Mouse (Mus musculus): ENCODE data around the gene Sinhcaf.
"Not testable (repeated sequence)": the region's sequence is repeated elsewhere in the genome, so short reads cannot be mapped to it uniquely, and the experiment has no call there.

Gene Sinhcaf

DNA sequence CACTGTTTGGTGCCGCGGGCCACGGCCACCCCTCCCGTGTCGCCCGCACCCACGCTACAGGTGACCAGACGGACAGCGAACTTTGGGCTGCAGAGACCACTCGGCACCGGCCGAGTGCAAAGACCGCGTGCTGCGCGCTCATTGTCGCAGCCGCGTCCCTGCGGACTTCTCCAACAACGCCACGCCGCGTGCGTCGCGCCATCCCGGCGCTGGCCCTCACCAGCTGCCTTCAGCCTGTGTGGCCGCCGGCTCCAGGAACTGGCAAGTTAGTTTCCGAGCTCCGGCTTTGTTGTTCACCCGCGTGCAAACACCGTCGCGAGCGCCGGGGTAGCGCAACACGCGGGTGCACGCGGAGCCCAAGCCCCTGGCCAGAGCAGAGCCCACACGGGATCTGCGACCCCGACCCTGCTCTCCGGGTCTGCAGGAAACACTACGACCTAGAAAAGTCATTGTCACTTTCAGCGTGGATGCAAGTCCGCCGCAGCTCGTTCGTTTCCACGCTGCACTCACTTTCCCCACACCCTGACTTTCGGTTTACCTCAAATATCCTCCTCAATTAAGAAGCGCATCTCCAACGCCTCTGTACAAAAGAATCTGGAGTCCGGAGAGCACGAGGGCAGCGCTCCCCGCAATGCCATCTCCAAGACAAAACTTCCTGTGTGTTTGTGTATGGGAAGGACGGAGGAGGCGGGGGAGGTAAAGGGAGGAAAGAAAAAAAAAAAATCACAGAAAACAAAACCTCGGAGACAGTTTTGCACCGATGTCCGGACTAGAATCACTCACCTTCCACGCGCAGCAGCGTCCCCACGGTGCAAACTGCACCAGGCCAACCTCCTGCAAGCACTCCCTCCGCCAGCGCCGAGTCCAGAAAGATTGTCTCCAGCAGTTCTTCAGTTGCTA, 508 bp downstream of the Sinhcaf start:
- peak; percentile 67 for DNase-seq (ENCODE audit: low read depth, low spot score)

DNA sequence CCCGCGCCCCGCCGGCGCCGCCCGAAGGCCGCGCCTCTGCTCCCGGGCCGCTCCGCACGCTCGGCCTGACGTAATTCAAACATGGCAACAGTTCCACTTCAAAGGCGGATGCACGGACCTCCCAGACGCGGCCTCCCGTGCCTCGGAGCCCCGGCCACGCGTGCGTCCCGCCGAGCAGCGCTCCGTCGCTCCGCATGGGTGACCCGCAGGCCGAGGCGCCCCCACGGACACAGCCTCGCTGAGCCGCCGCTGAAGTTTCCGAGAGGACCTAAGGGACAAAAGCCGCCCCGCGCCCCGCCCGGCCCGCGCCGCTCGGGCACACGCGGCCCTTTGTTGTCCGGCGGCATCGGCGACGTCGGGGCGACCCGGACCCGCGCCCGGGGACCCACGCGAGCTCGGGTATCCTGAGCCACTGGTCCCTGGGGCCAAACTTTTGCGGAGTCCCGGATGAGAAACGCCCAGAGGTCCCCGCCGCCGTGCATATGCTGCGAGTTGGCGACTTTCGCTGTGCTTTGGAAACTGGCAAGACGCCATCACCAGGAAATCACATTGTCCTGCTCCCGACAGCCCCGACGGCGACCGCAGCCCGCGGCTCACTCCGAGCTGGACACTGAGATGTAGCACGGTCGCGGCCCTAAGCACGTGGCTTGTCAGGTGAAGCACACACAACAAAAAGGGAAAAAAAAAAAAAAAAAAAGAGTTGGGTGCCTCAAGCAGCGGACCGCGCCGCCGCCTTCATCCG, 1.3 kb downstream of the Sinhcaf start:
- peak; percentile 80 for DNase-seq (ENCODE audit: low read depth, low spot score)

DNA sequence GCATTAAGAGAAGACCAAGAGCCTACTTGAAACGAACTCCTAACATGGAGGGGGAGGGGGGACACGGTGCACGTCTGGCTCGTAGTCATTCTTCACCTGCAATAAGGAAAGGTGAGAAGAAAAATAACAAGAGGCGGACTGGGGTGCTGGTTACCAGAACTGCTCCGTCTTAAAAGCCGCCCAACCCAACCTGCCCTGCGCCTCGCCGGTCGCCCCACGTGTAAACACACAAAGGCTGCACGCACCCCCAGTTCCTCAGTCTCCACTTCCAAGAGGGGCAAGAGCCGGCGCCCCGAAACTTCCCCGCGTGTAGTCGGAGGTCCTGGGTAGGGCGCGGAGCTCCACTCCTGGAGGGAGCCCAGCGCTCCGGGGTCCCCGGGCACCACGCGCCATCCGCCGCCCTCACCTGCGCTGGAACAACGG, 1.9 kb downstream of the Sinhcaf start:
- DNase-seq (ENCODE audit: low read depth, low spot score), result peak; percentile 49

DNA sequence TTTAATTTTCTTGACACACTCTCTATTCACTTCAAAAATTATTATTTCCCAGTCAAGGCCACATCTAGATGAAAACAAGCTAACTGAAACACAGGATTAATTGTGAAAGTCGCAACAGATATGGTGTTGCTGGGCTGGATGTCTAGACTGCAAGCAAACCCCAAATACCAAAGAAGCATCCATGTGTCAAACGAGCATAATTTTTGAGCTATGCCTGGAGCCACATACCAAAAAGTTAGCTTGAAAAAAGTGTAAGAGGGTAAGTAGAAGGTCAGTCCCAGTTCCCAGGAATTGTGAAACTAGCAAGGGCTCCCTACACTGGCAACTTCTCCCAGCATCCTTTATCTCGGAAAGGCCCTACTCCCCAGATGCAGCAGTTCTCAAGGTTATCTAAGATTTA, 2.6 kb downstream of the Sinhcaf start:
- DNase-seq (ENCODE audit: low read depth, low spot score), result no peak

DNA sequence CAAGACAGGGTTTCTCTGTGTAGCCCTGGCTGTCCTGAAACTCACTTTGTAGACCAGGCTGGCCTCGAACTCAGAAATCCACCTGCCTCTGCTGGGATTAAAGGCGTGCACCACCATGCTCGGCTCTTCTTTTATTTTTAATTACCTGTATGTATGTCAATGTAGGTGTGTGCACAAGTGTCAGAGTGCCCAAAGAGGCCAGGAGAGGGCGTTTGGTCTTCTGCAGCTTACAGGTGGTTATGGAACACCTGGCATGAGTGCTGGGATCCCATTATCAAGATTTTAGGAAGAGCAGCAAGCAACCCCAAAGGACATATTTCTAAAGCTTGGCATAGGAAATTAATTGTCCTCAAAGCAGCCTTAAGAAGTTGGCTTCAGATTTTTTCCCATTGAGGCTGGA, 3.9 kb downstream of the Sinhcaf start:
- peak; percentile 54 for DNase-seq (ENCODE audit: low read depth, low spot score)

DNA sequence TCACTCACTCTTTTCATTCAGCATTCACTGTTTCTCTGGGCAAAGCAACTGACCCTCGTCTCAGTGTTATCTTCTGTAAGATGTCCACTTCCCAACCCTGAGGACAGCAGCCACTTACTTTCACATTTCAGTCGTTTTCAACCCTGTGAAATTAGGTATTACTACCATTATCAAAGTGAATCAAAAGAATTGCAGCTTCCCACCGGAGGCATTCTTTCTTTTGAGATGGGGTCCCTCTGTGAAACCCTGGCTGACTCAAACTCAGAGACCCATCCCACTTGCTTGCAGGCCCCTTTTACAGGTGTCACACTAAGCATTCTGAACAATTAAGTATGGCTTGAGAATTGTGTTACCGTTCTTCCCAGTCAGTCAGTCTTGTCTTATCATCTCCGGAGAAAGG, 4.4 kb downstream of the Sinhcaf start:
- DNase-seq (ENCODE audit: low read depth, low spot score), result no peak

DNA sequence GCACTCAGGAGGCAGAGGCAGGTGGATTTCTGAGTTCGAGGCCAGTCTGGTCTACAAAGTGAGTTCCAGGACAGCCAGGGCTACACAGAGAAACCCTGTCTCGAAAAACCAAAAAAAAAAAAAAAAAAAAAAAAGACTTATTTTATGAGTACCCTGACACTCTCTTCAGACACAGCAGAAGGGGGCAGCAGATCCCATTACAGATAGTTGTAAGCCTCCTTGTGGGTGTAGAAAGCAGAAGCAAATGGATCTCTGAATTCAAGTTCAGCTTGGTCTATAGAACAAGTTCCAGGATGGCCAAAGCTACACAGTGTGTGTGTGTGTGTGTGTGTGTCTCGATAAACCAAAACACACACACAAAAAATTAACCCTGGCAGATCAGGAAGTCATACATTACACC, 5.9 kb downstream of the Sinhcaf start:
- DNase-seq (ENCODE audit: low read depth, low spot score), result peak; percentile 42

DNA sequence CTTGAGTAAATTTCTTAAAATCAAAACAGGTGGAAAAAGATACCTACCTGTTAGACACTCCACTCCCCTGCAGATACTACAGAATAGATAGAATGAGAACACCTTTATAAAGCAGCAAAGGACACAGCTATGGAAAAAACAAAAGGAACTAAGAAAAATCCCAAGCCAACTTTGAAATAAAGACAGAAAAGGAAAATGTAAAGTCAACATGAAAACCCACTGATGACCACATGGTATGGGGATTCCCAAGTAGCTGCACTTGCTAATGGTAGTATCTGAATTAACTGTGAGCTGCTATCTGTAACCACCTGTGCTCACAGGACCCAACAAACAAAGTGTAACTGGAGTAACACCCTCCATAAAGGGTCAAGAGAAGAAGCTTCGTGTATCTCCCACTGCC, 8.6 kb downstream of the Sinhcaf start:
- DNase-seq (ENCODE audit: low read depth, low spot score), result no peak

DNA sequence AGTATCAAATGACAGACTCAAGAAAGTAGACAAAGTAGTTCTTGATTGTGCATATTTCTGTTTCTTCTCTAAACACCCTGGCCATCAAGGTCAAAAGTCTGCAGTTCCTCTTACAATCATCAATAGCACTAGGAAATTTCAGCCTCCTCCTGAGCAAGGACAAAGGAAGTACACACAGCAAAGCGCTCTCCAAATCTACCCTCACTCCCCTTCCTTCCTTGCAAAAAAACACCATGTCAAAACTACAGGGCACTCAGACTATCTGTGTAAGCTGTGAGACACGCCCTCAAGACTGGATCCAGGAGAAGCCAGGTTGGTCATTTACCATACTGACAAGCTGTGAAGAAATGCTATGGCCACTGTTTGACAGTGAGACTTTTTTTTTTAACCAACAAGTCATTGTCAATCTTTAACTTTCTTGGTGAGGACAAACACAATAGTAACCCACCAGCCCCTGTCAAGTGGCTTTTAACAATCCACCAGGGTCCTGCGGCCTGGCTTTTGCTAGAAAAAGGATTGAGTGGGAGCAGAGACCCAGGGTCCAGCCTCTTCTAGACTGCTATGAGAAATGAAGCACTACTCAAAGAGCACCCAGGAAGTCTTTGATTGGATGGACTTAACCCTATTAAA, 11.2 kb downstream of the Sinhcaf start:
- DNase-seq (ENCODE audit: low read depth, low spot score), result peak; percentile 66

DNA sequence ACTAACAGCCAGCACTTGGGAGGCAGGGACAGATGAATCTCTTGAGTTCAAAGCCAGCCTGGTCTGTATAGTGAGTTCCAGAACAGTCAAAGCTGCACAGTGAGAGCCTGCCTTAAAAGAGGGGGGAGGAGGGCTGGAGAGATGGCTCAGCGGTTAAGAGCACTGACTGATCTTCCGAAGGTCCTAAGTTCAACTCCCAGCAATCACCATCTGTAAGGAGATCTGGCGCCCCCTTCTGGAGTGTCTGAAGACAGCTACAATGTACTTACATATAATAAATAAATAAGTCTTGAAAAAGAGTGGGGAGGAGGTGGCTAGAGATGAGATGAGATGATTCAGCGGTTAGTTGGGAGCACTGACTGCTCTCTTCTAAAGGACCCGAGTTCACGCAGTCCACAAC, 15.0 kb downstream of the Sinhcaf start:
- peak; percentile 79 for DNase-seq (ENCODE audit: low read depth, low spot score)

DNA sequence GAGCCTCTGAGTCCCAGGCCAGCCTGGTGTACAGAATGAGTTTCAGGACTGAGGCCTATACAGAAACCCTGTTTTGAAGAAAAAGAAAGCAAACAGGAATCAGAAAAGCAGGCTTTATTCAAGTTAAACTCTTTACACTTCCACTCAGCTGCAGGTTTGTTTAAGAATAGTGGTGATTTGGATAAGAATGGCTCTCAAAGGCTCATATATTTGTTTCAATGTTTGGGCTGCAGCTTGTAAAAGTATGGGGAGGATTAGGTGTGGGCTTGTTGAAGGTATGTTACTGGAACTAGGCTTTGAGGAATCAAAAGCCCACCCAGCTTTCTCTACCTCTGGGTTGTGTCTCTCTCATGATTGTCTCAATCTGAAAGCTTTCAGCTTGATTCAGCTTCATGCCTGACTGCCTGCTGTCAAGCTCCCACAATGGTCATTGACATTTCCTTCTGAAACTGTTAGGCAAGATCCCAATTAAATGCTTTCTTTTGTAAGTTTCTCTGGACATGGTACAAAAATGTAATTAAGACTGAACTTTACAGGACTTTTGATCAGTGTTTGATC, 27.3 kb downstream of the Sinhcaf start:
- DNase-seq (ENCODE audit: low read depth, low spot score), result peak; percentile 65

DNA sequence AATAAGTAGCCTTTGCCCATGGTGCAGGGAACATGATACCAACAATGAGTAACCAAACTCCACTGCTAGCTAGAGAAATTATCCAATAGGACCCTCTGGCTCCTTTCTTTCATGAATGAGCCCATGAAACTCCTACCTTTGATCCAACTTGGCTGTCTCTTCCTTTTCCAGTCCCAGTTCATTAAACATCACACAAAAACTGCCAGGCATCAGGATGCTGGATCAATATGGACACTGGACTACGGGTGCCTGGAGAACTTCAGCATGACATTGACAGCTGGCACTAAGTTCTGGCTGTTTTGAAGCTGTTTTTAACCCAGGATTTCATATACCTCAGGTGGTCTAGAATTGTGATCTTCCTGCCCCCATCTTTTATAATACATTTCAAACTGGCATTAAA, 28.6 kb downstream of the Sinhcaf start:
- no peak for DNase-seq (ENCODE audit: low read depth, low spot score)

DNA sequence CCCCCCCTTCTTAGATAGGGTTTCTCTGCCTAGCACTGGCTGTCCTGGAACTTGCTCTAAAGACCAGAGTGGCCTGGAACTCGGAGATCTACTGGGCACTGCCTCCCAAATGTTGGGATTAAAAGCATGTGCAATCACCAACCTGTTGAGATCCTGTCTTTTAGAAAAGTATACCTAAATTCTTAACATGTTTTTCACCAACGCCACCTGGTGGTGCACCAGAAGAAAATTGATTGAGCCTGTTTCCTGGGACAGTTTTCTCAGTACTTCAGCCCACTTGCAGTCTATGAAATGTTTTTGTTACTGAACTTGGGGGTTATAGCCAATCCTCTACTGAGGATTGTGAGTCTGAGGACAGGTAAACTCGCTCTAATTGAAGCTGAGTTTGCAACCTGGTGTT, 29.4 kb downstream of the Sinhcaf start:
- peak; percentile 61 for DNase-seq (ENCODE audit: low read depth, low spot score)

DNA sequence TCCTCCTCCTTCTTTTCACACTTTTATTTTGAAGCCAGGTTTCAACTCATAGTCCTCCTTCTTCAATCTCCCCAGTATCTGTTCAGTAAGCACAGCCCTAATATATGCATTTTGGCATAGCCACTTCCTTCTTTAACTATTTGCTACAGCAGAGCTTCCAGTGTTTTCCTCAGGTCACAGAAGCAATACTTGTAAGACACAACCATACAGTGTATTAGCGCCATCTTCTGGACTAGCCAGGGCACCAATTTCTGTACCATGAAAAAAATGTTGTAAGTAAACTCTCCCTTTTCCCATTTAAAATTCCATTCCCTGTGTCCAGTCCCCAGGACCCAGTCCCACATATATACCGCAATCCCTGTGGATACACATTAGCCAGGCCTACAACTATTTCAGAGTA, 32.3 kb downstream of the Sinhcaf start:
- peak; percentile 81 for DNase-seq (ENCODE audit: low read depth, low spot score)

DNA sequence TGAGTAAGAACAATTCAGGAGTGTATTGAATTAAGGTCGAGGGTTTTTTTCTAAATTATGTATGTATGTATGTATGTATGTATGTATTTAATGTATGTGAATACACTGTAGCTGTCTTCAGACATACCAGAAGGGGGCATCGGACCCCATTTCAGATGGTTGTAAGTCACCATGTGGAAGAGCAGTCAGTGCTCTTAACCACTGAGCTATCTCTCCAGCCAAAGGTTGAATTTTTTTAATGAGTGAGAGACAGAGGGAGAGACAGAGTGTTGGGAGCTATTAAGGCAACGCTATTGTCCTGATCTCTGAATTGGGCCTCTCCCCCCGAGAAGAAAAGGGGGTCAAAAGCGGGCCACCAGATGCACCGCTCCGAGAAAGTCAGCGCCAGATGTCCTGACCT, 34.4 kb downstream of the Sinhcaf start:
- DNase-seq (ENCODE audit: low read depth, low spot score), result not testable (repeated sequence)

DNA sequence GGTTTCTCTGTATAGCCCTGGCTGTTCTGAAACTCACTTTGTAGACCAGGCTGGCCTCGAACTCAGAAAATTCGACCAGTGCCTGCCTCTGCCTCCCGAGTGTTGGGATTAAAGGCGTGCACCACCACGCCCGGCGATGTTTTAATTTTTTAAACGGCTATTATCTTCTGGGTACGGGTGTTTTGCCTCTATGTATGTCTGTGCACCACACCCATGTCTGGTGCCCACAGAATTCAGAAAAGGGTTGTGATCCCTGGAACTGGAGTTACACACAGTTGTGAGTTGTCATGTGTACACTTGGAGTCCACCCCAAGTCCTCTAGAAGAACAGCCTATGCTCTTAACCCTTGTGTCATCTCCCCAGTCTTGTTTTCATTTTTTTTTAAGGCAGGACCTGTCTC, 39.3 kb downstream of the Sinhcaf start:
- no peak for DNase-seq (ENCODE audit: low read depth, low spot score)

DNA sequence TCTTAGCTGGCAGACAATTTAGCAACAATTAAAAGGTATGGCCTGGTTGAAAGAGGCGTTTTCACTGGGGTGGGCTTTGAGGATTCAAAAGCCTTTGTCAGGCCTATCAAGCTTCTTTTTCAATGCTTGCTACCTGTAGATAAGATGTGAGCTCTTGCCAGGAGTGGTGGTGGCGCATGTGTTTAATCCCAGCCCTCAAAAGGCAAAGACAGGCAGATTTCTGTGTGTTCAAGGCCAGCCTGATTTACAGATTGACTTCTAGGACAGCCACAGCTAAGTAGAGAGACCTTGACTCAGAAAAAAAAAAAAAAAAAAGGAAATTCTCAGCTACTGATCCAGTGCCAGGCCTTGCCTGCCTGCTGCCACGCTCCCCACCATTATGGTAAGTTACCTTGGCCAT, 43.5 kb downstream of the Sinhcaf start:
- no peak for DNase-seq (ENCODE audit: low read depth, low spot score)

DNA sequence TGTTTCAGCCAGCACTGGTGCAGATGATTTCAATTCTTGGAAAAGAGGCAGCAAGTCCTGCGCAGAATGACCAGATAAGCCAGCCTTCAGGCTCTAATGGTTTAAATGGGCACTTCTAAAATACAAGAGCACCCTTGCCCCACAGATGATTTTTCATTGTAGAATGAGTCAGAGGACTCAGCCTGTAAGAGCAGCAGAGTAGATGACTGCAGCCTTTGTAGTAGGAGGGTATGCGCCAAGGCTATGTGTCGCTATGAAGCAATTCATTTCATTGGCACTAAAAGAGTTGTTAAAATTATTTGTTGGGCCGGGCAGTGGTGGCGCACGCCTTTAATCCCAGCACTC, 49.8 kb downstream of the Sinhcaf start:
- DNase-seq (ENCODE audit: low read depth, low spot score), result no peak

DNA sequence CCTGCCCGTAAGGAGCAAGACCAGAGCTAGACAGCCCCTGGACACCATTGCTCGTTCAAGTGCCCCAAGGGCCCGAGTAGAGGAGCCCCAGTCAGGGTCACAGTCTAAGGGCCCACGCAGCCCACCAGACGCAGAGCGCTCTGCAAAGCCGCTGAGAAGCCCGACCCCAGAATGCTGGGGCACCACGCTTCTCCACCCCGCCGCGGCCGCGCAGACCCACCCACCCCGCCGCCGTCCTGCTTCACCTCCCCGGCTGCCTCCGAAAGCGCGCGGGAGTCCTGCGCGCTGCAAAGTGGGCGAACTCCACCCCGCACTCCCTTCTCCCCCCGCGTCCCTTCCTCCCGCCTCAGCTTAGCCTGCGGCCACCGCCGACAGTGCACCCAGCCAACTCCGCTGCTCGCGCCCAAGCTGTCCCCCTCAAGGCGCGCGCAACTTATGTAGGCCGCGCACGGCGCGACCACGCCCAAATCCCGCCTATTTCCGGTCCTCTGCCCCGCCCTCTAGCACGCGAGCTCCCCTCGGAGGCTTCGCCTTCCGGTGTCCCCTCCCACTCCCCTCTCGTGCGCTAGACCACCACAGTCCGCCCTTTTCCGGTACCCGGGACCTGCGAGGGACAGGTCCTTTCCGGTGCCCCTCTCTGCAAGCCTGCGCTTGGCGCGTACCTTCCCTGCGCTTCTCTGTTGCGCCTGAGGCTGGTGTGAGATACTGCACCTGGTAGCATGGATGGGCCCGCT, 50.3 kb downstream of the Sinhcaf start, which contains the start of gene Caprin2:
Gene Caprin2, minus strand, starts transcription at position 465 of the 734 bp plus-strand sequence.
- peak; percentile 98 for DNase-seq (ENCODE audit: low read depth, low spot score)

DNA sequence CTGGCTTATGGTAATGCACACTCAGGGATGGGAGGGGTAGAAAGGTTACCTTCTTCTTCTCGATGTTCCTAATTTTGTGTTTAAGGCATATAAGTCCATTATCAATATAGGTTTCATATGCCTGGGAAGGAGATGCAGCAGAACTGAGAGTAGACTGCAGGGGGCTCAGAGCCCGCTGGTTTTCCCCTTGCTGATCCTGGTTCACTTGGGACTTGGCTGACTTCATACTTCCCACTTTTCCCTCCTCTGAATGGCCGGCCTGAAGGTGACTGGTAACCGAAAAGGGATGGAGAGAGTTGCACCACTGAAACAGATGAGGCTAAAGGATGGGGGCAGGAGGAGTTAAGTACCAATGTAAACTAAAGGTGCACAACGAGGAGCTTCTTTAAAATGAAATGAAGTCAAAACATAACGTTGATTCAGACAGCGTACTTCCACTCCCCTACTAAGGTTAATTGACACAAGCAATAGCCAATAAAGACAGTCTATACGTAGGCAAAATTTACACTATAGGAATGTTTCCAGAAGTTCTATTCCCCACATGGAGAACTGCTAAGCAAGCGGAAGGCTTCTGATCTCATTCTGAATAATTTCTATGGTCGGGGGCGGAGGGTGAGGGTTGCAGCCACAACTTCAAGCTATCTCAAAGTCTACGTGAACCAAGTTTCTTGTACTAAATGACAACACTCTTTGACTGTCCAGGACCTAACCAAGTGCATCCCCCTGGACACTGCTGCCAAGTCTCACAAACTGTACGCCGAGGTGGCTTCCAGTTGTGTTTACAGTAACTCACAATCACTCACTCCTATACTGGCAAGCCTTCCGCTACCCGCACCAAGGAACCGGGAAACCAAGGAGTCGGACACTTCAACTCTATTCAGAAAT, 51.1 kb downstream of the Sinhcaf start:
- peak; percentile 23 for DNase-seq (ENCODE audit: low read depth, low spot score)
